Mouse (Mus musculus) hindbrain, embryonic 12.5 days (tissue): ENCODE measurements at regions not wholly inside any gene's neighbourhood (a gene's known extent, or its start where the extent isn't known, plus 50 kb on each side); places are given as distances from the start of the nearest gene placed in this dataset.

Experiments
- ATAC-seq: fragments of 200-750 bp; cut with Nextera tagmentation; 2 replicates; pipeline ENCODE4 v1.8.0; 2017; ENCODE audit warnings: moderate TSS enrichment; ENCODE audit not compliant: low FRiP score
- H3K27ac ChIP-seq: fragments of 300-500 bp; sonication (generic); 2 replicates; pipeline ENCODE4 v1.5.1; 2016; ENCODE audit warnings: mild to moderate bottlenecking
- H3K27me3 ChIP-seq: fragments of 300-500 bp; sonication (generic); 2 replicates; pipeline ENCODE4 v1.6.1; 2016; ENCODE audit warnings: mild to moderate bottlenecking
- H3K36me3 ChIP-seq: fragments of 300-500 bp; sonication (generic); 2 replicates; pipeline ENCODE4 v1.6.1; 2016; ENCODE audit warnings: mild to moderate bottlenecking
- H3K4me1 ChIP-seq: fragments of 300-500 bp; sonication (generic); 2 replicates; pipeline ENCODE4 v1.6.1; 2016
- H3K4me2 ChIP-seq: fragments of 300-500 bp; sonication (generic); replicated peaks from 2 replicates; pipeline ENCODE4 v1.6.1; 2016; ENCODE audit warnings: mild to moderate bottlenecking
- H3K4me3 ChIP-seq: fragments of 300-500 bp; sonication (generic); 2 replicates; pipeline ENCODE4 v1.5.1; 2016; ENCODE audit warnings: mild to moderate bottlenecking
- H3K9ac ChIP-seq: fragments of 300-500 bp; sonication (generic); 2 replicates; pipeline ENCODE4 v1.6.1; 2016; ENCODE audit warnings: mild to moderate bottlenecking, moderate library complexity
- H3K9me3 ChIP-seq: fragments of 300-500 bp; sonication (generic); replicated peaks from 2 replicates; pipeline ENCODE4 v1.6.1; 2016; ENCODE audit warnings: mild to moderate bottlenecking
- WGBS: fragments of 180-500 bp; shearing (Covaris S2); methylation state at CpG from one replicate; pipeline ENCODE4 v1.1.7; 2016; 5-methylcytosine and 5-hydroxymethylcytosine counted together

GRCm38 (mm10) chr2:8562948-8563347 is 1053.6 kb upstream of the Celf2 start:
- 82% methylated on average over 6 of the region's 6 CpGs for WGBS
- H3K4me2 ChIP-seq = no peak overlapping the region

GRCm38 (mm10) chr2:8546116-8546515 is 1036.8 kb upstream of the Celf2 start:
- H3K27me3 ChIP-seq = no peaks in the 10 kb centered on the region
- no peaks in the 10 kb centered on the region for H3K9me3 ChIP-seq
- no peak overlapping the region for H3K4me3 ChIP-seq
- no peaks in the 10 kb centered on the region for H3K36me3 ChIP-seq
- no peak overlapping the region for H3K4me2 ChIP-seq
- no peak overlapping the region for H3K9ac ChIP-seq
- ATAC-seq = no peak
- no peaks in the 10 kb centered on the region for H3K4me1 ChIP-seq
- H3K27ac ChIP-seq = no peak overlapping the region

More at GRCm38 (mm10) chr2:8562948-8563347, 1053.6 kb upstream of the Celf2 start:
- H3K27me3 ChIP-seq = no peaks in the 10 kb centered on the region
- H3K27ac ChIP-seq = no peak overlapping the region
- no peaks in the 10 kb centered on the region for H3K4me1 ChIP-seq
- no peak overlapping the region for H3K9ac ChIP-seq
- no peaks in the 10 kb centered on the region for H3K9me3 ChIP-seq
- no peak overlapping the region for H3K4me3 ChIP-seq
- H3K36me3 ChIP-seq = no peaks in the 10 kb centered on the region
- no peak for ATAC-seq

DNA sequence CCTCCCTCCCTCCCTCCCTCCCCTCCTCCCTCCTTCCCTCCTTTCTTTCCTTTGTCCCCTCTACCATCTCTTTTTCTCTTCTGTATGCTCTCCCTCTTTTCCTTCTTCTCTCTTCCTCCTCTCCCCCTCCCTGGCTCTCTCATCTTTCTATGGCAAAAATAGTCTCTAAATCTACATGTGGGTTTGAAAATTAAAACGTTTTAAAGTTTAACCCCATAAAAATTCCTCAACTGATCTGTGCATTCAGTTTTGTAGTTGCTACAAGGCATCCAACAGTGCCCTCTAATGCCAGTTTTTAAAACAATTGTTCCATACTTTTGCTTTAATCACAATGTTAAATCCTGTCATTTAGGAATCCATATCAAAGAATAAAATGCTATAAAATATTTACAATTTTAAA is 1027.5 kb upstream of the Celf2 start:
- Histone ChIP-seq H3K36me3 (no peaks in the 10 kb centered on the region), H3K4me1 (no peaks in the 10 kb centered on the region), H3K27ac (no peak overlapping the region), H3K4me3 (no peak overlapping the region), H3K27me3 (no peaks in the 10 kb centered on the region), H3K9me3 (no peaks in the 10 kb centered on the region), H3K4me2 (no peak overlapping the region), H3K9ac (no peak overlapping the region)
- ATAC-seq = no peak
- 36% methylated on average over 1 of the region's 1 CpGs for WGBS

- no peaks in the 10 kb centered on the region for H3K27me3 ChIP-seq
- H3K9ac ChIP-seq = no peak overlapping the region
- H3K4me3 ChIP-seq = no peak overlapping the region
- no peak for ATAC-seq
- no peaks in the 10 kb centered on the region for H3K4me1 ChIP-seq
- no peaks in the 10 kb centered on the region for H3K36me3 ChIP-seq
- H3K27ac ChIP-seq = no peak overlapping the region
- WGBS = 6% methylated on average over 1 of the region's 1 CpGs
- no peak overlapping the region for H3K4me2 ChIP-seq
- no peaks in the 10 kb centered on the region for H3K9me3 ChIP-seq
Observed at GRCm38 (mm10) chr2:8498466-8498865, 989.1 kb upstream of the Celf2 start.

- Histone ChIP-seq H3K4me2 (no peak overlapping the region), H3K27me3 (no peaks in the 10 kb centered on the region), H3K9ac (no peak overlapping the region), H3K4me3 (no peak overlapping the region), H3K27ac (0 out of 2 replicates have a peak overlapping the region, but pooled peaks have one; percentile 17), H3K36me3 (no peaks in the 10 kb centered on the region), H3K9me3 (no peaks in the 10 kb centered on the region), H3K4me1 (peaks cover 8% of the 10 kb centered on the region)
- ATAC-seq = peak; percentile 79
- 42% methylated on average over 6 of the region's 6 CpGs for WGBS
Observed at GRCm38 (mm10) chr2:8477827-8478528, 968.6 kb upstream of the Celf2 start.

DNA sequence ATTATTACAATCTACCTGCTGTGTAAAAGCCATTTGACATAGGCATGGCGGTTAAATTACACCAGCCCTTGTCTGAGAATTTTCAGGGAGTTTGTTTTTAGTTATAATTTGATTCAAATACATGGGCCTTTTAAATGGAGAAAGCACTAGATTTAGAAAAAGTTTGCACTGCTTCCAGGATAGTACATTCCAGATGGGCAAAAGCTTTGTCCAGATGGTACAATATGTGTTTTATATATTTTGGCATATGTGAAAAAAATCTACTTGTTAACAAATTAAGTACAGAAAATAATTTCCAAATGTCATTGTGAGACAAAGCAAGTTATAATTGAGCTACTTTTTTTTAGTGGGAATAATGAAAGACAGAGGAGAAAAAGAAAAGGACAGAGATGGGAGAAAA is 961.2 kb upstream of the Celf2 start:
- ATAC-seq = no peak
- Histone ChIP-seq H3K27ac (no peak overlapping the region), H3K27me3 (no peaks in the 10 kb centered on the region), H3K4me2 (no peak overlapping the region), H3K4me1 (no peaks in the 10 kb centered on the region), H3K36me3 (no peaks in the 10 kb centered on the region), H3K9ac (no peak overlapping the region), H3K4me3 (no peak overlapping the region), H3K9me3 (no peaks in the 10 kb centered on the region)
- 90% methylated on average over 1 of the region's 1 CpGs for WGBS

- H3K27me3 ChIP-seq = no peaks in the 10 kb centered on the region
- H3K4me1 ChIP-seq = no peaks in the 10 kb centered on the region
- no peak overlapping the region for H3K4me2 ChIP-seq
- H3K4me3 ChIP-seq = no peak overlapping the region
- 67% methylated on average over 2 of the region's 2 CpGs for WGBS
- no peak for ATAC-seq
- no peaks in the 10 kb centered on the region for H3K9me3 ChIP-seq
- H3K27ac ChIP-seq = no peak overlapping the region
- no peak overlapping the region for H3K9ac ChIP-seq
- no peaks in the 10 kb centered on the region for H3K36me3 ChIP-seq
Observed at GRCm38 (mm10) chr2:8468989-8469388, 959.6 kb upstream of the Celf2 start.

DNA sequence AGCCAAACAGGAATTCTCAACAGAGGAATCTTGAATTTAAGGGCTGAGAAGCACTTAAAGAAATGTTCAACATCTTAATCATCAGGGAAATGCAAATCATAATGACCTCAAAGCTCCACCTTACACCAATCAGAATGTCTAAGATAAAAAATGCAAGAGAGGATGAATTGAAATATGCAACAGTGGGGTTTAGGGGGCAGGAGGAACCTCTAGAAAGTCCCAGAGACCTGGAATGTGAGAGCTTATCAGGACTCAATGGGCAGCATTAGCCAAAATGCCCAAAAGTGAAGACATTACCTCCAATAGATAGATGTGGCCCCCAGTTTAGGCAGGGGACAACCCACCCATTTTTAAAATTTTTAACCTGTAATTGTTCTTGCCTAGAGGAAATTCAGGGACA is 959.0 kb upstream of the Celf2 start:
- H3K36me3 ChIP-seq = no peaks in the 10 kb centered on the region
- H3K4me1 ChIP-seq = no peaks in the 10 kb centered on the region
- no peak overlapping the region for H3K4me3 ChIP-seq
- H3K27me3 ChIP-seq = no peaks in the 10 kb centered on the region
- no peak overlapping the region for H3K4me2 ChIP-seq
- H3K9me3 ChIP-seq = no peaks in the 10 kb centered on the region
- no peak for ATAC-seq
- H3K27ac ChIP-seq = no peak overlapping the region
- no peak overlapping the region for H3K9ac ChIP-seq

GRCm38 (mm10) chr2:8467531-8468203 is 958.3 kb upstream of the Celf2 start:
- Histone ChIP-seq H3K4me2 (no peak overlapping the region), H3K4me3 (no peak overlapping the region), H3K9ac (no peak overlapping the region), H3K27me3 (no peaks in the 10 kb centered on the region), H3K9me3 (no peaks in the 10 kb centered on the region), H3K27ac (no peak overlapping the region), H3K36me3 (no peaks in the 10 kb centered on the region), H3K4me1 (no peaks in the 10 kb centered on the region)
- WGBS = 64% methylated on average over 2 of the region's 2 CpGs
- no peak for ATAC-seq

GRCm38 (mm10) chr2:8452566-8453243 is 943.3 kb upstream of the Celf2 start:
- Histone ChIP-seq H3K4me1 (no peaks in the 10 kb centered on the region), H3K27ac (no peak overlapping the region), H3K9me3 (no peaks in the 10 kb centered on the region), H3K36me3 (no peaks in the 10 kb centered on the region), H3K27me3 (no peaks in the 10 kb centered on the region), H3K4me2 (no peak overlapping the region), H3K4me3 (no peak overlapping the region), H3K9ac (no peak overlapping the region)
- no peak for ATAC-seq
- 52% methylated on average over 3 of the region's 3 CpGs for WGBS

- no peak for ATAC-seq
Observed at GRCm38 (mm10) chr2:8441230-8441629, 931.9 kb upstream of the Celf2 start.

GRCm38 (mm10) chr2:8429652-8430343 is 920.4 kb upstream of the Celf2 start:
- Histone ChIP-seq H3K9ac (no peak overlapping the region), H3K27ac (no peak overlapping the region), H3K4me1 (no peaks in the 10 kb centered on the region), H3K9me3 (no peaks in the 10 kb centered on the region), H3K27me3 (no peaks in the 10 kb centered on the region), H3K4me3 (no peak overlapping the region), H3K4me2 (no peak overlapping the region), H3K36me3 (no peaks in the 10 kb centered on the region)
- 83% methylated on average over 5 of the region's 5 CpGs for WGBS
- no peak for ATAC-seq

More at GRCm38 (mm10) chr2:8441230-8441629, 931.9 kb upstream of the Celf2 start:
- no peak overlapping the region for H3K4me3 ChIP-seq
- H3K9ac ChIP-seq = no peak overlapping the region
- WGBS = 82% methylated on average over 1 of the region's 1 CpGs
- no peak overlapping the region for H3K27ac ChIP-seq
- no peaks in the 10 kb centered on the region for H3K36me3 ChIP-seq
- H3K9me3 ChIP-seq = no peaks in the 10 kb centered on the region
- no peaks in the 10 kb centered on the region for H3K4me1 ChIP-seq
- no peak overlapping the region for H3K4me2 ChIP-seq
- H3K27me3 ChIP-seq = no peaks in the 10 kb centered on the region
